Mouse (Mus musculus) right cerebral cortex, postnatal 4 days (tissue): ENCODE measurements at regions not wholly inside any gene's neighbourhood (a gene's known extent, or its start where the extent isn't known, plus 50 kb on each side); places are given as distances from the start of the nearest gene placed in this dataset.
A peak's percentile ranks its signal among the peaks of the same experiment; 100 is the strongest.

Experiments used
- DNase-seq: peaks from one replicate; pipeline ENCODE4 v3.0.0-alpha.2; 2022

DNA sequence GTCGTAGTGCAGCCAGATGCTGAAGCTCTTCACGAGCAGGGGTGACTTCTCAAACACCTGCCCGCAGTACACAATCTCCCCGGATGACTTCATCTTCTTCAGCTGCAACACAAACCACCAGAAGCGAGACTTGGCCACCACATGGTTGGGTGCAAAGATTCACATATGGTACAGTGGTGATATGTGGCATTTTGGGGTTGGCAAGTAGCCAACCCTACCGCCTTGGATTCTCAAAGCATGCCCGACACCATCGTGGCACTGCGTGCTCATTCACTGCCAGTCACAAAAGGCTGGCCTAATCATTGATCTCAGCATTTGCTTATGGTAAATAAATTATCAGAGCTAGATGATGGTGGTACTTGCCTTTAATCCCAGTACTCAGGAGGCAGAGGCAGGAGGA is 173.4 kb downstream of the Zfp36l1 start:
- DNase-seq: no peak

- DNase-seq: no peak
These were observed 174.9 kb downstream of the Zfp36l1 start for GRCm38 (mm10) chr12:79937876-79938275.

- no peak for DNase-seq
These were observed 176.1 kb downstream of the Zfp36l1 start for GRCm38 (mm10) chr12:79936698-79937097.

DNA sequence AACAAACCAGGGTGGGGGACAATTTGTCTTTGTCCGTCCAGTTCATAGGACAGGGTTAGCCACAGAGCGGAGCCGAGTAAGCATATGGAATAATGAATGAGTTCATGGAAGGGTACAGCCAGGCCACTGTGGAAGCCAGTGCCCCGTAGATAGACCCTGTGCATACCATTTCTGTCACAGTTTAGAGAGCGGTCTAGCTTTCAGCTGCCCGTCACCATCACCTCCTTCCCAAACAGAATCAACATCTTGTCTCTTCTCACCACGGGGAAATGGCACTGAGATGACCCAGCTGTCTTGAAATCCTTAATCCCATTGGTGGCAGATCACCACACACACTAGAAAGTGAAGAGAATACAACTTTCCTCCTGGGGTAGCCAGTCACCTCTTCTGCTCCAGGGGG is 178.7 kb downstream of the Zfp36l1 start:
- no peak for DNase-seq

DNA sequence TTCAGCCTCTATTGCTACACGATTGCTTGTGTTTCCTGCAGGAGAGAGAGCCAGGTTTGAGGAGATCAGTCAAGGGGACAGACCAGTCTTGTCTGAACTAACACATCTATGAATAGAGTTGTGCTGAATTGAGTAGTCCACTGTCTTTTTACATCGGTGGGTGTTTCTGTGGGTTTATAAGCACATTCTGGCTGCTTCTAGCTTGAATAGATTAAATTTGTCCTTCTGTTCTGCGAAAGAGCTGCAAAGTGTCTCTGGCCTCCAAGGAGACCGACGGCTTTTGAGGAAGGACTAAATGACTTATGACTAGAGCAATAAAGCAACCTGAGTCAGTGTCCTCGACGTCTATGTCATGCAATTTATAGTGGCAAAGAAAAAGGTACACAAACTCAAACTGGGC is 179.9 kb downstream of the Zfp36l1 start:
- no peak for DNase-seq

GRCm38 (mm10) chr12:79931455-79931854 is 181.4 kb downstream of the Zfp36l1 start:
- no peak for DNase-seq

GRCm38 (mm10) chr12:79929846-79930245 is 183.0 kb downstream of the Zfp36l1 start:
- DNase-seq: no peak

DNA sequence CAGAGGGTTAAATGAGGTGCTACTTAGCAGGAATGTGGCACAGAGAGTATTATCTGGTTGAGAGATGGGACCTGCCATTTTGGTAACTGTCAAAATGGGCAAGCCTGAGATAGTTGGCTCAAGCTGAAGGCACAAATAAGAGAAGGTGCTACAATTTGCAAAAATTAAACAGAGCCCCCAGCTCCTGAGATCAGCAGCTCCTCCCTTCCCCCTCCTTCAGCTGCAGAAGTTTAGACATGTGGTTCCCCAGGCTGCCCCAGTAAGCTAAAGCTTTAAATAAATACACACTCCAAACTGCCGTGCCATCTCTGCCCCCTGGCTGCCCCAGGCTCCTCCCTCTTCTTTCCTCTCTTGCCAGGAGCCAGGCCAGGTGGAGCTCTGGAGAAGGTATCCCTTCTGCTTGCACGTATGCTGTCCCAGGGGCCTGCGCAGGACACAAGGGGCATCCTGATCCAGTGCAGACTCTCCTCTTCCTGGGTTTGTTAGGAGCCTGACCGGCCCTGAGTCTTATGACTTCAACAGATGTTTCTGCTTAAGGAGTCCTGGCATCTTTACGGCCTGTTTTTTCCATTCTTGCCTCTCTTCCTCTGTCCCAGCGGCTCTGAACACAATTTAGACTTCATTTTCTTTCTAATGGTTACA is 184.0 kb downstream of the Zfp36l1 start:
- DNase-seq: no peak

DNA sequence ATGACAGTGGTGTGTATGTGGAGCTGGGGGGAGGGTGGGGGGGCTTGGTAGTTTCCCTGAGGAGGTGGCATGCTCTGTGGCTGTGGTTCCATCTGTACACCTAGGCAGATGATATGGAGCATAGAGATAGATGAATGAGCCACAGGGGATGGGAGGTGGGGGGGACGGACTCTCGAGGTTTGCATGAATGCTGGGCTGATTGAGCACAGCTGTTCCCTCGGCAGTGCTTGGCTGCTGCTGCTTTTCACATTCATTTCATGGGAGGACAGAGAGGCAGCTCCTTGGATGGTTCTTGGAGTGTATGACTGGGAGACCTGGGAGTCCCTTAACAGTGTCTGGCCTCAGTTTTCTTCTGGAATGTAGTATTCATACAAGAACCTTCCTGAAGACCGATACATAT is 184.5 kb downstream of the Zfp36l1 start:
- no peak for DNase-seq

- peak; percentile 63 for DNase-seq
These were observed 186.9 kb downstream of the Zfp36l1 start for GRCm38 (mm10) chr12:79925704-79926588.

DNA sequence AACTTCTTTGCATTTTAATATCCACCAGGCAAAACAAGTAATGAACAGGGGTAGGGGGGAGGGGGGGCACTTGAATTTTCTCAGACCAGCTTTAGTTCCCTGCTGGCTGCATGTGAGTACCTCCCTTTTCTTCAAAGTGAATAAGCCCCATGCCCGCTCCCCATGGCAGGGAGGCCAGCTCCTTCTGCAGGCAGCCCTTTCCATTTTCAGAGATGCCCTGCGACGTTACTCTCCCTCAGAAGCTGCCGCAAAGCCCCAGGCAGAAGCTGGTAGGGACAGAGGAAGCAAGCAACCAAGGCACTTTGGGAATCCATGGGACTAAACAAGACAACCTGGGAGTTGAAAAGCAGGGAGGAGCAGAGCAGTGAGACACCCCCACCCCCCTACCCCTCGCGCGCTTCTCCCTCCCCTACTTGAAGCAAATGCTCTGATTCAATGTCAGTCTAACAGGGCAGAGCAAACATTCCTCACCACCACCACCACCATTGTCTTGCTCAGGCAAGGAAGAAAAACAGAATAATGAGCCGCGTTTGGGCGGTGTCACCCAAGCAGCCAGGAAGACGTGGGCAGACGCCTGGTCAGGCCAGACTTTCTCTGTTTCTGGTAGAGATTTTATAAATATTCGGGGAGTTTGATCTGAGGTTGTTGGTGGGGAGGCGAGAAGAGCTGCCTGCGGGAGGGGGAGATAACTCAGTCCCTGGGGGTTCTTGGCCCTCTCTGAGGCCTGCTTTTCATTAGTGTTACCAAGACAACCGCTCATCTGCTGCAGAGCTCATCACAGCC is 187.7 kb downstream of the Zfp36l1 start:
- peak; percentile 52 for DNase-seq

DNA sequence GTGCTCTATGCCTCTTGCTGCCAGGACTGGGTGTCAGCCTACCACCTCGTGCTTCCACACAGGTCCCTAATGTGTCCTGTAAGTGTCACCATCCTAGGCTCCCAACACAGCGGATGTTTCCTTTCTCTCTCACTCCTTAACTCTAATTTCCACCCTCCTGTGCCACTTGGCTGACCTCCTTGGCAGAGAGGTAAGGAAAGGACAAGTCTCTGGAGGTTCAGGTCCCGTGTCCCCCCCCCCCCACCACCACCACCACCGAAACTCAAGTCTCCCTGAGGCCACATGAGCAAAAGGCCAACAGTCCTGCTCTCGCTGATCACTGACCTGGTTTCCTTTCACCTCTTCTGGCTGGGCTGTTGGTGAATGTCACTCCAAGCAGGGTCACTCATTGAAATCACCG is 189.0 kb downstream of the Zfp36l1 start:
- no peak for DNase-seq

- no peak for DNase-seq
These were observed 191.0 kb downstream of the Zfp36l1 start for GRCm38 (mm10) chr12:79921786-79922185.

GRCm38 (mm10) chr12:79918983-79919382 is 193.8 kb downstream of the Zfp36l1 start:
- DNase-seq: no peak

DNA sequence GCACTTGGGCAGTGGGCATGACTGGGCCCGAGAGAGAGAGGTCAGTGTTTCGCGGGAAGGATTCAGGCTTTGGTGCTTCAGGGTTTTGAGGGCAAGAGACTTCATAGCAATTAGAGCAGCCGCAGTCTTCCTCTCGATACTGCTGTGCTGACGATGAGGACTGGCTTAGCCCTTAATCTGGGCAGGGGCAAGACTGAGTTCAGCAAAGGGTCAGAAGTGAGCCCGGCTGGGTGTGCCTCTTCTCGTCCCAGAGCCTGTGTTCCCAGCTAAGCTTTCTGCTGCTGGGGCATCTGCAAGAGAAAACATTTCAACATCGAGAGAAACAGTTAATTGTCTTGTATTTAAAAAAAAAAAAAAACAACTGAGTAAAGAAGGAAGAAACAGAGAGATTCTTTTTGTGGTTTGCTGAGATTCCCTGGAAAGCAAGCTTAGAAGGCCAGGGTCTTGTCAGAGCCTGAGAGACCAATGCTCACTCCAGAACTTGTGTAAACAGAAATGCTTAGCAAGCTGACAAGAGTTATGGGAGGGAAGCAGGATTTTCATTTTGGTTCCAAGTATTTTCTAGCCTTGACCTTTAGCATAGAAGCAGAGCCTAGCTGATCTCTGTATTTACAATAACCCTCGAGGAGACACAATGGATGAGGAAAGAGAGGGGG is 195.1 kb downstream of the Zfp36l1 start:
- DNase-seq: no peak

- no peak for DNase-seq
These were observed 195.7 kb downstream of the Zfp36l1 start for GRCm38 (mm10) chr12:79916896-79917633.

- no peak for DNase-seq
These were observed 198.9 kb downstream of the Zfp36l1 start for GRCm38 (mm10) chr12:79913898-79914297.

DNA sequence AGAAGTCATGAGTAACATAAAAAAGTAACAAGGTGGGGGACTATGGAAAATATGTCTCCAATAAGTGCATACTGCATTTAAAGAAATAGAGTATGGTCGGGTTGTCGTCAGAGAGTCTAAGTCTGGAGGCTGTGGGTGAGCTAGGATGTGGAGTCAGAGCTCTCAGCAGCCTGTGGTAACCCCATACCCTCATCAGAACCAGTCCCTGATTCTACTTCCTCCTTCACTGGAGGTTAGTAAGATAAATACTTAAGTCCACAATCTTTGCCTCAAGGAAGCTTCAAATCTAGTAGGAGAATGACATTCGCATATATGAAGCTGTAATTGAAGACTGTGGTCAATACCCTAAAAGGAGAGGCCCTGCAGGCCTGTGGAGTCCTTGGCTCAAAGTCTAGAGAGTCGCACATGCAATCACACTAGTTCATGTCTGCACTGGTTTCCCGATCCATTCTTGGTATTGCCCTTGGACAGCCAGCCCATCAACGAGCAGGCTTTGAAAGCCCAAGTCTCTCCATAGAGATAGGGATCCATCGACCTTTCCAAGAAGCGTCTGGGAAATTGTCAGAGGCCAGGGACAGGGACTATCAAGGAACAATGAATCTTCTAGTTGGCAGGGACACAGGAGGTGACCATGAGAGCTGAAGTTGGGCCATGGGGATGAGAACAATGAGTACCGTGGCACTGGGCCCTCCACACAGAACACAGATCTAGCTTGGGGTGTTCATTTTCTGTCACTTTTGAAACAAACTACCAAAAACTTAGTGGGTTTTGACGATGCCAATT is 200.3 kb downstream of the Zfp36l1 start:
- no peak for DNase-seq

GRCm38 (mm10) chr12:79910884-79911759 is 201.7 kb downstream of the Zfp36l1 start:
- peak; percentile 61 for DNase-seq

- no peak for DNase-seq
These were observed 205.2 kb downstream of the Zfp36l1 start for GRCm38 (mm10) chr12:79907583-79907982.
